Mouse (Mus musculus): ENCODE data around the gene Scn2a. TPM values are rescaled to one million over a fixed set of nuclear protein-coding genes. Genes with fewer than 3 reads are reported as not detected.
A peak's percentile ranks its signal among the peaks of the same experiment; 100 is the strongest.

Scn2a gene
- polyA plus RNA-seq, 1 experiment from 2014 or later = 47.5 TPM

GRCm38 (mm10) chr2:65667590-65668436 is 47.2 kb downstream of the Scn2a start:
- 47% methylated on average over 18 of the region's 18 CpGs for WGBS
- H3K27ac ChIP-seq = peak overlapping the region; percentile 76
- no peaks in the 10 kb centered on the region for H3K36me3 ChIP-seq (replicated peaks)
- H3K4me1 ChIP-seq = peaks cover 20% of the 10 kb centered on the region
- no peaks in the 10 kb centered on the region for H3K9me3 ChIP-seq
- H3K9ac ChIP-seq = peak overlapping the region; percentile 43
- H3K27me3 ChIP-seq (replicated peaks) = no peaks in the 10 kb centered on the region
- peak overlapping the region; percentile 47 for H3K4me3 ChIP-seq
- H3K4me2 ChIP-seq = peak overlapping the region; percentile 51
- peak; percentile 67 for ATAC-seq (replicated peaks)

GRCm38 (mm10) chr2:65668437-65669135 is 48.0 kb downstream of the Scn2a start:
- Histone ChIP-seq H3K4me3 (peak overlapping the region; percentile 47), H3K36me3 (replicated peaks) (no peaks in the 10 kb centered on the region), H3K9ac (peak overlapping the region; percentile 59), H3K4me1 (peaks cover 20% of the 10 kb centered on the region), H3K4me2 (peak overlapping the region; percentile 65), H3K9me3 (no peaks in the 10 kb centered on the region), H3K27me3 (replicated peaks) (no peaks in the 10 kb centered on the region), H3K27ac (peak overlapping the region; percentile 84)
- peak; percentile 97 for ATAC-seq (replicated peaks)
- WGBS = 9% methylated on average over 12 of the region's 12 CpGs

DNA sequence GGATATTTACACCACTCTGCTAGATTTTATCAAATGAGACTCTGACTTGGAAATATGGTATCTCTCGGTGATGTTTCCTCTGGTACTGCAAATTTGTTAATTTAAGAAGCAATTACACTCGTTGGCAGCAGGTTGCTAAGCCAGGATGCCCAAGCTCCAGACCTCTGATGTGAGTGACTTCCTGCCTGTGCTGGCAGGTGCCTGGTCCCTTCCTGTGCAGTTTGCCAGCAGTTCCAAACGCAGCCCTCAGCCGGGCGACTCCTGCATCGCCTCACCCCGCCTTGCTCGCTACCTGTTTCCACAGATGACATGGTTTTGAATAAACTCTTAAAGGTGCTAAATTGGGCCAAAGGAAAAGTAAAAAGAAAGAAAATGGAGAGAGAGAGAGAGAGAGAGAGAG is 49.0 kb downstream of the Scn2a start:
- Histone ChIP-seq H3K36me3 (replicated peaks) (no peaks in the 10 kb centered on the region), H3K9me3 (no peaks in the 10 kb centered on the region), H3K27ac (peak overlapping the region; percentile 84), H3K4me3 (peak overlapping the region; percentile 47), H3K9ac (peak overlapping the region; percentile 25; the same call in 1 of the 2 replicates), H3K27me3 (replicated peaks) (no peaks in the 10 kb centered on the region), H3K4me2 (peak overlapping the region; percentile 65), H3K4me1 (peaks cover 20% of the 10 kb centered on the region)
- ATAC-seq (replicated peaks) = no peak
- WGBS = 73% methylated on average over 8 of the region's 8 CpGs

DNA sequence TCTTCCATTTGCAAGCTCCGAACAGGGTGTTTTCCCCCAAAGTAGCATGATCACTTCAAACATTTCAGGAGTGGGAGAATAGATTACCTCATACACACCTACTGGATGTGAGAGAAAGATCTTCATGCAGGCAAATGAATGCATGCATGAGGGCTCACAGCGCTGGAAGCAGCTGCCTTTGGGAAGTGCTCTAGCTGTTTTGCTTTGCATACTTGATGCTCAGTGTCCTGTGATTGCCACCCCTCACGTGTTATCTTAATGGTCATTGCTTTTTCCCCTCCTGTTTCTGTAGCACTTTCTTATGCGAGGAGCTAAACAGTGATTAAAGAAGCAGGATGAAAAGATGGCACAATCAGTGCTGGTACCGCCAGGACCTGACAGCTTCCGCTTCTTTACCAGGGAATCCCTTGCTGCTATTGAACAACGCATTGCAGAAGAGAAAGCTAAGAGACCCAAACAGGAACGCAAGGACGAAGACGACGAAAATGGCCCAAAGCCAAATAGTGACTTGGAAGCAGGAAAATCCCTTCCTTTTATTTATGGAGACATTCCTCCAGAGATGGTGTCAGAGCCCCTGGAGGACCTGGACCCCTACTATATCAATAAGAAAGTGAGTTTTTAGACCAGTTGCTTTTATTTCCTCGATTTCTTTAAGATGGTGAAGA is 49.7 kb downstream of the Scn2a start:
- H3K27ac ChIP-seq = peak overlapping the region; percentile 50; the same call in 1 of the 2 replicates
- no peak for ATAC-seq (replicated peaks)
- 48% methylated on average over 12 of the region's 12 CpGs for WGBS

GRCm38 (mm10) chr2:65679621-65680020 is 59.0 kb downstream of the Scn2a start:
- H3K4me1 ChIP-seq = no peaks in the 10 kb centered on the region
- ATAC-seq (replicated peaks) = no peak
- H3K9me3 ChIP-seq = no peaks in the 10 kb centered on the region
- H3K27me3 ChIP-seq (replicated peaks) = no peaks in the 10 kb centered on the region
- H3K4me3 ChIP-seq = no peak overlapping the region
- H3K4me2 ChIP-seq = no peak overlapping the region
- H3K9ac ChIP-seq = no peak overlapping the region
- peaks cover 6% of the 10 kb centered on the region for H3K36me3 ChIP-seq (replicated peaks)
- WGBS = 86% methylated on average over 4 of the region's 4 CpGs
- H3K27ac ChIP-seq = no peak overlapping the region

More for the DNA sequence above, 49.7 kb downstream of the Scn2a start:
- peak overlapping the region; percentile 6; the same call in 1 of the 2 replicates for H3K4me3 ChIP-seq
- no peaks in the 10 kb centered on the region for H3K27me3 ChIP-seq (replicated peaks)
- peaks cover 20% of the 10 kb centered on the region for H3K4me1 ChIP-seq
- no peaks in the 10 kb centered on the region for H3K36me3 ChIP-seq (replicated peaks)
- 0 out of 2 replicates have a peak overlapping the region, but pooled peaks have one; percentile 25 for H3K9ac ChIP-seq
- peak overlapping the region; percentile 65 for H3K4me2 ChIP-seq
- no peaks in the 10 kb centered on the region for H3K9me3 ChIP-seq

DNA sequence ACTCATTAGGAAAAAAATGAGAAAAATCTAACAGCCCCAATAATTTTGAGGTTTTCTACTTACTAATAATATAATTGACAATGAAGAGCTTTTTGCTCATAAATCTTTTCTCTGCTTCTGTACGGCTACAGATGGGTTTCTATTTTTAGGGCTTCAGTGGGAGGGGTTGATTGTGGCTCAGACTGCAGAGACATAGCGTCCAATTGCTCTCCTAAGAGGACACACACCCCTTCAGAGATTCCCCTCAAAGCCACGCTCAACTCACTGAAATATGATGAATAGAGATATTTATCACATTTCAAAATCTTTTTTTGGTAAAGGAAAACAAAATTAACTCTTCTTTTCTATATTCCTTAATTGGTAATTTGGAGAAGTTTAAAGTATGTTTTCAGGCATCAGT is 64.6 kb downstream of the Scn2a start:
- H3K9ac ChIP-seq = no peak overlapping the region
- H3K4me3 ChIP-seq = no peak overlapping the region
- no peaks in the 10 kb centered on the region for H3K4me1 ChIP-seq
- H3K27me3 ChIP-seq (replicated peaks) = no peaks in the 10 kb centered on the region
- H3K36me3 ChIP-seq (replicated peaks) = peaks cover 14% of the 10 kb centered on the region
- H3K4me2 ChIP-seq = no peak overlapping the region
- H3K9me3 ChIP-seq = no peaks in the 10 kb centered on the region
- no peak overlapping the region for H3K27ac ChIP-seq
- WGBS = 78% methylated on average over 3 of the region's 3 CpGs
- ATAC-seq (replicated peaks) = no peak

DNA sequence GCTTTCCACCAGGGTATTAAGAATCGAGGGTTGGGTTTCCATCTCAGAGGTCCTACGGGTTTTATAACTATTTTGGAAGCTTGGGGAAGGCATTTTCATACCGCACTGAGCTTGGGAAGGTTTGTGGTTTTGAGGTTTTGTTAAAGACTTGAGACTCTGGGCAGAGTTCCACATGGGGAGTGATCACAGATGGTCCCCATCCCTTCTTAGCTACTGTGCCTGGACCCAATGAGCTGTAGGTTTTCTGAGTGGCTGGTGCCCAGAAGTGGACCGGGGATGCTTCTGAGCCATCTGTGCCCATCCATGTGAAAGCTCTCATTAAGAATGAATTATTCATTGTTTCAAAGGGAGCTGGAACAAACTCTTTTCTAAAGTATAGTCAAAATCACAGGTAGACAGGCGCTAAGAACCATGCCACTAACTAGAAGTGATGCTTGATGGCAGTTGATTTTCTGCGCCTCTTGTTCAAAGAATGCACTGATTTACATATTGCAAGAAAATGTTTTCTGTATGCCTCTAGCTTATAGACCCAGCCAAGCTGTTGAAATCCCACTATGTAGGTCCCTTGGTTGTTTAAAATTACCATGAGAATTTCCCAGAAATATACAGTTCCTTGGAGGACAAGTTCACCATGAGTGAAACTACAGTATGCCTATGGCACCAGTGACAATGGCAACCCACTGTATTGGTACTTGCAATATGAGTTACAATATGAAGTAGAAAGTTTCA is 70.0 kb downstream of the Scn2a start:
- 86% methylated on average over 6 of the region's 6 CpGs for WGBS
- H3K4me3 ChIP-seq = no peak overlapping the region
- no peaks in the 10 kb centered on the region for H3K27me3 ChIP-seq (replicated peaks)
- no peak overlapping the region for H3K4me2 ChIP-seq
- no peak for ATAC-seq (replicated peaks)
- no peak overlapping the region for H3K27ac ChIP-seq
- no peaks in the 10 kb centered on the region for H3K4me1 ChIP-seq
- no peaks in the 10 kb centered on the region for H3K9me3 ChIP-seq
- H3K9ac ChIP-seq = no peak overlapping the region
- H3K36me3 ChIP-seq (replicated peaks) = peaks cover 16% of the 10 kb centered on the region; the same call in 1 of the 2 replicates

DNA sequence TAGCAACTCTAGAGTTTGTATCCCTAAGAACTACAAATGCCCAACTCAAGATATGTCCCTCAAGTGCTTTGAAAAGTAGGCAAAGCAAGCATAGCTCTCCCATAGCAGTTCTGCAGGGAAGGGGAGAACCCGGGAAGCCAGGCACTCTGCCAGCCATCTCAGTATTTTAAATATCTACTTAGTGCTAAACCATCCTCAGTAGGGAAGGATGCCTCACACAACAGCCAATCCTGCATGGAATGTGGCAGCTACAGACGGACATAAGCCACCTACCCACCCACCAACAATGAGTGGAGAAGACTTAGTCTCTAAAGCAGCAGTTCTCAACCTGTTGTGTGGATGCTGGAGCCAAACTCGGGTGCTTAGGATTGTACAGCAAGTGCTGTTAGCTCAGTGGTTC is 73.9 kb downstream of the Scn2a start:
- H3K27me3 ChIP-seq (replicated peaks) = no peaks in the 10 kb centered on the region
- no peak overlapping the region for H3K27ac ChIP-seq
- ATAC-seq (replicated peaks) = no peak
- H3K9ac ChIP-seq = no peak overlapping the region
- H3K4me3 ChIP-seq = no peak overlapping the region
- H3K4me1 ChIP-seq = no peaks in the 10 kb centered on the region
- WGBS = 72% methylated on average over 3 of the region's 3 CpGs
- H3K4me2 ChIP-seq = no peak overlapping the region
- no peaks in the 10 kb centered on the region for H3K9me3 ChIP-seq
- peaks cover 8% of the 10 kb centered on the region; the same call in 1 of the 2 replicates for H3K36me3 ChIP-seq (replicated peaks)

DNA sequence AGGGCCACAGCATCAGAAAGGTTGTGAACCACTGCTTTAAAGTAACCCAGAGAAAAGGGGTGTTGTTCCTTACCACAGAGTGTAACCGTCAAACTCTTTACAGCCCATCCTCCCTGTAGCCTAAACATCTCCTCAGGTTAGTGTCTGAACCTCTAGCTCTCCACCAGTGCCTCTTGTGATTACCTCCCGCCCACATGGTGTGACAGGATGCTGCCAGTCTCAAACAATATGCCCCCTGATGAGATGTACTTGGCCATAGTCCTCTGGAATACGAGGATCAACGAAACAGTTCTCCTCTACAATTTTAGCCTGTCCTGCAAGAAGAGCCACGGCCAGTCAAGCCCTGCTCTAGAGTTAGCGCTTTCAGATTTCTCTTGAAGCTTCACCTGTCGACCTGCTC is 74.5 kb downstream of the Scn2a start:
- no peaks in the 10 kb centered on the region for H3K9me3 ChIP-seq
- no peak overlapping the region for H3K27ac ChIP-seq
- 80% methylated on average over 7 of the region's 7 CpGs for WGBS
- no peak overlapping the region for H3K4me2 ChIP-seq
- H3K9ac ChIP-seq = no peak overlapping the region
- H3K4me3 ChIP-seq = no peak overlapping the region
- no peaks in the 10 kb centered on the region for H3K4me1 ChIP-seq
- peaks cover 8% of the 10 kb centered on the region; the same call in 1 of the 2 replicates for H3K36me3 ChIP-seq (replicated peaks)
- H3K27me3 ChIP-seq (replicated peaks) = no peaks in the 10 kb centered on the region
- no peak for ATAC-seq (replicated peaks)

DNA sequence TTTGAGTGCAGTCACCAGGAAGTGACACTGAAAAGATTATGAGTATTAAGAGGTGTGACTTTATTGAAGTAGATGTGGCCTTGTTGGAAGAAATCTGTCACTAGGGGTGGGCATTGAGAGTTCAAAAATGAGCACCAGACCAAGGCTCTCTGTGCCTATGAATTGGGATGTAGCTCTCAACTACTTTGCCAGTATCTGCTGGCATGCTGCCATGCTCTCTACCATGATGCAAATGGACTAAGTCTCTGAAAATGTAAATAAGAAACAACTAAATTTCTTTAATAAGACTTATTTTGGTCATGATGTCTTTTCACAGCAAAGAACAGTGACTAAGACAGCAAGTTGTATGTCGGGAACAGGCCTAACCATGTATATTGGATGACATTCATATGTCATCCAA is 79.7 kb downstream of the Scn2a start:
- Histone ChIP-seq H3K27me3 (replicated peaks) (no peaks in the 10 kb centered on the region), H3K4me3 (no peak overlapping the region), H3K9me3 (no peaks in the 10 kb centered on the region), H3K4me1 (0 out of 2 replicates have a peak, but pooled peaks cover 3% of the 10 kb centered on the region), H3K4me2 (no peak overlapping the region), H3K27ac (no peak overlapping the region), H3K9ac (no peak overlapping the region), H3K36me3 (replicated peaks) (peaks cover 14% of the 10 kb centered on the region; the same call in 1 of the 2 replicates)
- no peak for ATAC-seq (replicated peaks)
- 89% methylated on average over 1 of the region's 1 CpGs for WGBS

- Histone ChIP-seq H3K4me2 (no peak overlapping the region), H3K4me3 (no peak overlapping the region), H3K36me3 (replicated peaks) (peaks cover 14% of the 10 kb centered on the region; the same call in 1 of the 2 replicates), H3K9ac (no peak overlapping the region), H3K27me3 (replicated peaks) (no peaks in the 10 kb centered on the region), H3K4me1 (0 out of 2 replicates have a peak, but pooled peaks cover 3% of the 10 kb centered on the region), H3K27ac (no peak overlapping the region), H3K9me3 (no peaks in the 10 kb centered on the region)
- WGBS = 77% methylated on average over 3 of the region's 3 CpGs
- no peak for ATAC-seq (replicated peaks)
Measured at GRCm38 (mm10) chr2:65701175-65701574, 80.6 kb downstream of the Scn2a start.
